Mouse (Mus musculus): Measurements from ENCODE around the gene Ctla4.

- TF ChIP-seq MAFK (IDR thresholded peaks at IDR 0.05; ENCODE audit: insufficient read depth, low read depth, low read length), result no peak
- no peak for TF ChIP-seq ZNF384 (IDR thresholded peaks at IDR 0.05; ENCODE audit: low read depth, low read length)
Measured at GRCm38 (mm10) chr1:60875267-60875666, 11.5 kb upstream of the Ctla4 start.

Data from ES-E14 (cell line).